Mouse (Mus musculus) brown adipose tissue, adult 24 weeks (tissue): ENCODE measurements around the gene Dpy19l1. TPM values are rescaled to one million over a fixed set of nuclear protein-coding genes. Genes with fewer than 3 reads are reported as not detected.

Experiments
- H3K27ac ChIP-seq: fragments of 200-500 bp; replicated peaks from 2 replicates; pipeline ENCODE4 v1.5.1; 2012; ENCODE audit warnings: low read depth, mild to moderate bottlenecking, low read length
- H3K4me1 ChIP-seq: fragments of 200-500 bp; 2 replicates; pipeline ENCODE4 v1.6.1; 2012; ENCODE audit warnings: low read length, mixed read lengths; ENCODE audit not compliant: control insufficient read depth, insufficient read depth, insufficient read length
- H3K4me3 ChIP-seq: fragments of 200-500 bp; 2 replicates; pipeline ENCODE4 v1.5.1; 2012; ENCODE audit warnings: low read depth, mild to moderate bottlenecking, low read length, moderate library complexity; ENCODE audit not compliant: insufficient read depth
- polyA plus RNA-seq: library from polyadenylated mRNA; stranded (reverse); fragments of >200 nt; gene quantifications from 2 replicates; pipeline ENCODE4 v1.2.4, GENCODE M21; 2012; ENCODE audit not compliant: missing spikeins, insufficient read depth, insufficient read length

Gene Dpy19l1
- 15.1 and 16.1 TPM in 2 replicates for polyA plus RNA-seq

- peak within 1 kb of the TSS; percentile 87 for H3K4me3 ChIP-seq
- peak within 1 kb of the TSS; percentile 83 for H3K27ac ChIP-seq
- H3K4me1 ChIP-seq, result peaks cover 9% of the 10 kb centered on the region
Measured at GRCm38 (mm10) chr9:24503067-24503857, at the start of gene Dpy19l1. Dpy19l1 (minus strand) TSS chr9:24503140.

- H3K4me3 ChIP-seq, result no peak overlapping the region
- no peak overlapping the region for H3K27ac ChIP-seq
- no peaks in the 10 kb centered on the region for H3K4me1 ChIP-seq
Measured at GRCm38 (mm10) chr9:24538159-24538558, 35.2 kb upstream of the Dpy19l1 start.

GRCm38 (mm10) chr9:24516575-24517139 is 13.7 kb upstream of the Dpy19l1 start:
- Histone ChIP-seq H3K27ac (no peak overlapping the region), H3K4me3 (no peak overlapping the region), H3K4me1 (peaks cover 9% of the 10 kb centered on the region)

GRCm38 (mm10) chr9:24514078-24514469 is 11.1 kb upstream of the Dpy19l1 start:
- Histone ChIP-seq H3K4me1 (peaks cover 10% of the 10 kb centered on the region), H3K27ac (no peak overlapping the region), H3K4me3 (no peak overlapping the region)

- Histone ChIP-seq H3K4me1 (peaks cover 10% of the 10 kb centered on the region), H3K4me3 (no peak overlapping the region), H3K27ac (peak overlapping the region; percentile 90)
Measured at GRCm38 (mm10) chr9:24513290-24514077, 10.5 kb upstream of the Dpy19l1 start.

- H3K4me1 ChIP-seq, result peaks cover 10% of the 10 kb centered on the region
- no peak overlapping the region for H3K4me3 ChIP-seq
- H3K27ac ChIP-seq, result peak overlapping the region; percentile 90
Measured at GRCm38 (mm10) chr9:24512121-24512539, 9.2 kb upstream of the Dpy19l1 start.

- H3K4me1 ChIP-seq, result peaks cover 10% of the 10 kb centered on the region
- peak overlapping the region; percentile 90 for H3K27ac ChIP-seq
- H3K4me3 ChIP-seq, result no peak overlapping the region
Measured at GRCm38 (mm10) chr9:24511371-24512120, 8.6 kb upstream of the Dpy19l1 start.

- peaks cover 10% of the 10 kb centered on the region for H3K4me1 ChIP-seq
- H3K4me3 ChIP-seq, result no peak overlapping the region
- H3K27ac ChIP-seq, result no peak overlapping the region
Measured at GRCm38 (mm10) chr9:24508880-24509279, 5.9 kb upstream of the Dpy19l1 start.

- Histone ChIP-seq H3K4me1 (0 out of 2 replicates have a peak, but pooled peaks cover 3% of the 10 kb centered on the region), H3K4me3 (no peak overlapping the region), H3K27ac (no peak overlapping the region)
Measured at GRCm38 (mm10) chr9:24506510-24506909, 3.6 kb upstream of the Dpy19l1 start.

GRCm38 (mm10) chr9:24505017-24505763 is 2.2 kb upstream of the Dpy19l1 start:
- H3K4me3 ChIP-seq, result no peak overlapping the region
- peaks cover 3% of the 10 kb centered on the region; the same call in 1 of the 2 replicates for H3K4me1 ChIP-seq
- H3K27ac ChIP-seq, result no peak overlapping the region

GRCm38 (mm10) chr9:24504381-24504780 is 1.4 kb upstream of the Dpy19l1 start:
- peaks cover 9% of the 10 kb centered on the region for H3K4me1 ChIP-seq

GRCm38 (mm10) chr9:24503858-24504219 is 899 bp upstream of the Dpy19l1 start:
- Histone ChIP-seq H3K4me1 (peaks cover 9% of the 10 kb centered on the region), H3K27ac (peak overlapping the region; percentile 83)

More at GRCm38 (mm10) chr9:24504381-24504780, 1.4 kb upstream of the Dpy19l1 start:
- no peak overlapping the region for H3K4me3 ChIP-seq
- H3K27ac ChIP-seq, result no peak overlapping the region

GRCm38 (mm10) chr9:24502571-24503004 is 352 bp downstream of the Dpy19l1 start:
- peaks cover 9% of the 10 kb centered on the region for H3K4me1 ChIP-seq
- H3K4me3 ChIP-seq, result peak overlapping the region; percentile 87
- H3K27ac ChIP-seq, result peak overlapping the region; percentile 38; the same call in 1 of the 2 replicates

More at GRCm38 (mm10) chr9:24503858-24504219, 899 bp upstream of the Dpy19l1 start:
- H3K4me3 ChIP-seq, result peak overlapping the region; percentile 85

- Histone ChIP-seq H3K4me1 (peaks cover 9% of the 10 kb centered on the region), H3K27ac (no peak overlapping the region), H3K4me3 (peak overlapping the region; percentile 2; the same call in 1 of the 2 replicates)
Measured at GRCm38 (mm10) chr9:24501618-24502017, 1.3 kb downstream of the Dpy19l1 start.
